Mouse (Mus musculus) hindbrain, embryonic 10.5 days (tissue): ENCODE measurements around the gene Cers6. TPM values are rescaled to one million over a fixed set of nuclear protein-coding genes. Genes with fewer than 3 reads are reported as not detected.

ENCODE experiments used
- polyA plus RNA-seq: library from polyadenylated mRNA; unstranded; fragments of >200 nt; fragmentation: Nextera tagmentation; extraction: Ambion mirVana; gene quantifications from 2 replicates; pipeline ENCODE4 v1.2.1, GENCODE M21; 2016

Cers6 gene
- polyA plus RNA-seq, 1 experiment from 2014 or later: 36.8 TPM

Other genes starting within 250 kb of the Cers6 start
- gene 4932414N04Rik, start 205.0 kb upstream of the Cers6 start, polyA plus RNA-seq: not detected in 2 replicates